ENCODE assay signal across 13 mouse cellular contexts in genomic region chrX:135916580-135916979, GRCm38 (mm10).
"Had no signal": no experiment of that assay in that cellular context is flagged by ENCODE, and none has a peak within 500 bp of the region (broad histone marks: within the 10 kb centered on the region; RNA-seq: fewer than 3 reads in every experiment).

No protein-coding gene starts in this region.

- H3K27me3 ChIP-seq: neural tube, embryonic 13.5 days had no signal

- H3K9ac ChIP-seq: limb, embryonic 12.5 days; liver, embryonic 14.5 days; neural tube, embryonic 13.5 days had no signal

- H3K27ac ChIP-seq: limb, embryonic 12.5 days; liver, embryonic 14.5 days; neural tube, embryonic 13.5 days had no signal

- H3K9me3 ChIP-seq: limb, embryonic 12.5 days; neural tube, embryonic 13.5 days had no signal

- H3K4me2 ChIP-seq: limb, embryonic 12.5 days; neural tube, embryonic 13.5 days had no signal

- DNase-seq: kidney, adult 8-10 months; kidney, postnatal 25 days; layer of hippocampus, adult 9-11 months; layer of hippocampus, postnatal 36 days; liver; lung, adult 18-20 months; right cerebral cortex, postnatal 4 days; spleen, adult 18-20 months; thymus, adult 18-20 months; thymus, postnatal 14 days had no signal

- H3K4me3 ChIP-seq: limb, embryonic 12.5 days; neural tube, embryonic 13.5 days had no signal

- H3K36me3 ChIP-seq: limb, embryonic 12.5 days; neural tube, embryonic 13.5 days had no signal

- H3K4me1 ChIP-seq: limb, embryonic 12.5 days had no signal
